Mouse (Mus musculus): ENCODE measurements around the gene S100pbp.
"Not testable (repeated sequence)": the region's sequence is repeated elsewhere in the genome, so short reads cannot be mapped to it uniquely, and the experiment has no call there.

S100pbp gene

DNA sequence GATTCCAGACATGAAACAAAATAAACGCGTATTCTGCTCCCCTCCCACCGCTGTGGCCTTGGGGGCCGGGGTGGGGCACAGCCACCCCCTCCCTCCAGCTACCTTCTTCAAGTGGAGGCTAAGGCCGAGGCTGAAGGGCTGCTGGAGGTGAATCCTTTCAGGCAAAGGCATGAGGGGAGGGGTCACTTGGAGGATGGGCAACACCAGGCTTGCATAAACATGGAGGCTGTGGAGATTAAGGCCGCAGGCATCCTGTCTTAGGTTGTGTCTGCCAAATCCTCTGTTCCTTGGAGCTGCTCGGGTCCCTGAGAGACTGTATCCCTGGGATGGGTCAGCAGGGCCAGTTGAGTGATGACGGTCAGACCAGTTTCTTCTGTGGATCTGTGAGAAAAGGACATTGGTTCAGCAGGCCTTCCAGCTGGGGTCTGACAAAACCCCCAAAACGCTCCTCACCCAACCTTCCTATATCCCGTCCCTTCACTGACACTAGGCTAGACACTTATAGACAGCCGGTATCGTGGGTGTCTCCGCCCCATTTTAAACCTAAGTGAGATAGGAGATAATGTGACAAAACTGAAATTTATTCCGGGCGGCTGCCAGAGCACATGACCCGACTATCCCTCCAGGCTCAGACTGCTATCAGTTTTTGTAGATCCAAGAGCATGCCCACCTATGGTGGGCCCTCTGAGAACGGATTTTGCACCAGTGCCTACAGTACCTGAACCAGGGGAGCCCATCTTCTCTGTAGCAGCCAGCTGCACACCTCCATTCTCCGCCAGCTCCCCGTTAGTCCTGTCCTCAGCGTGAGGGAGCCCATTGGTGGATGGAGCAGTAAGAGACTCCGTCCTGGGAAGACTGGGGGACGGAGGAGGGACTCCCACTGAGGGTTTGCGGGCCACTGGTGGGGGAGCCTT, 31.8 kb upstream of the S100pbp start:
- DNase-seq (ENCODE audit: low spot score in 2 of 2), result no peak

DNA sequence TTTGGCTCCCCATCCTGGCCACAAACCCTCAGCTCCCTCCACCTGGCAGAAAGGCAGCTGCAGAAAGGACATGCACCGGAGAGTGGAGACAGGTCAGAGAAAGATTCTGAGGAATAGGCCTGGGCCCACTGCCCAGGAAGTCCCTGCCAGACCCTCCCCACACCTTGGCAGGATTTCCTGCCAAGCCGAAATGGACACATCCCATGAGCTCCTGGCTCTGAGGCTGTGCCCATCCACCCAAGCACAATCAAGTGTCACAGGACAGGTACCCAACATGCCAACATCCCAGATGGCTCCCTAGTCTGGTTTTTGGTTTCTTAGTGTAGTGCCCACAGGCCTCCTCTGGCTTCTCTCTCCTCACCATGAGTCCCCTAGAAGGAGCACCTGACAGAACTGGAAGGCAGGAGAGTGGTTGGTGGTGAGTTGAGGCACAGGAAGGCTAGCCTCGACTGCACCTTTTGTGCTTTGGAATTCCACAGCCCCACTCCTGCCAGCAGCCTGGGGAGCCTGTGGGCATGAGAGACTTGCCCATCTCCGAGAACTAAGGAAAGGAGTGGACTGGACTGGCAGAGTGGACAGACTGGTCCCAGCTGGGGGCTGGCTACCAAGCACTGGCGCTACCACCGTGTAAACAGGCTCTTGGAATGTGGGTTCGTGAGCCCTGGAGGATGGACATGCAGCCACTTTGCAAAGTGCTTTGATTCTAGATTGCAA, 31.0 kb upstream of the S100pbp start:
- no peak for DNase-seq (ENCODE audit: low spot score in 2 of 2)

DNA sequence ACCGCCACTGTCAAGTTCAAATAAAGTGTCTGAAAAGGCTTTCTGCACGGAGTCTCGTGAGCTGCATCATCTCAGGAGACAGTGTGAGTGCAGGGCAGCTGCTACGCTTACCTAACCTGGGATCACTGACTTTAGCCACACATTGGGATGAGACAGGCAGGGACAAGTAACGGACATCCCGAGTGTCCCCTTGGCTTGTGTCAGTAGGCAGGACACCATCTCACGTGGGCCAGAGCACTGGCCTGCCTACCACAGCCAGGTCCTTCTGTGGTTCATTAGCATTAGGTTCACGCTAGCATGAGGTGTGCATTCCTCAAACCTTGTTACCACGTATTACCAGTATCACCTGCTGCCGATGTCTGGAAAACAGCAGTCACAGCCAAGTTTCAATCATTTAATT, 29.7 kb upstream of the S100pbp start:
- DNase-seq (ENCODE audit: low spot score in 2 of 2), result no peak

GRCm38 (mm10) chr4:129218569-129219175, 29.1 kb upstream of the S100pbp start:
- DNase-seq (ENCODE audit: low spot score in 2 of 2), result no peak

- DNase-seq (ENCODE audit: low spot score in 2 of 2), result not testable (repeated sequence)
Observed at GRCm38 (mm10) chr4:129212486-129212885, 23.0 kb upstream of the S100pbp start.

DNA sequence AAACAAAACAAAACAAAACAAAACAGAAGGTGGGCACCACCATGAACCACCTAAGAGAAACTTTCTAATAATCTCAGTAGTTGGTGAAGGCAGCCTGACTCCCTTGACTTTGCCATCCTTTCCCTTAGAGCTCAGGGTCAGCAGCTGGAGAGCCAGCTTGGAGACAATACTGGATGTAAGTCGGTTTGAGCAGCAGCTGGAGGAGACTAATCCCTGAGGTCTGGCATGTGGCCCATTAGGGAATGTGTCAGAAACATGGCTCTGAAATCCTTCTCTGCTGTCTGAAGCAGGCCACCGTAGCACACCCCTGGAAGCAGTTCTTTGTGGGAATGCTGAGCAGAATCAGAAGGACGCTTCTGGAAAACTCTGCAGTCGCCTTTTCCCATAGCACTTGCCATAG, 21.9 kb upstream of the S100pbp start:
- DNase-seq (ENCODE audit: low spot score in 2 of 2), result no peak

DNA sequence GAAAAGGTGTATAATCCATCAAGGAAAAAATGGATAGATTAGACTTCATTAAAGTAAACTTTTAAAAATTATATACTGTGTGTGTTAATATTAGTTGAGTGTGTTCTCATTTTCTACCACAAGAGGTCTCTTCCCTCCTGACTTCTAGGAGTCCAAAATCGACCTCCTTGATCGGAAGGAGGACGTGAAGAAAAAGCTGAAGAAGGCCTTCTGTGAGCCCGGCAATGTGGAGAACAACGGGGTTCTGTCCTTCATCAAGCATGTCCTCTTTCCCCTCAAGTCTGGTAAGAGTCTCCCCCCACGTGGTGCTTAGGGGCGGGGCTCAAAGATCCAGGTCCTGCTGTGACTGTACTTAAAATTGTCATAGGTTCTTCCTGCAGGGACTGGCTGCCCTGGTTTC, 20.0 kb upstream of the S100pbp start:
- no peak for DNase-seq (ENCODE audit: low spot score in 2 of 2)

- DNase-seq (ENCODE audit: low spot score in 2 of 2), result no peak
Observed at GRCm38 (mm10) chr4:129206792-129207191, 17.3 kb upstream of the S100pbp start.

DNA sequence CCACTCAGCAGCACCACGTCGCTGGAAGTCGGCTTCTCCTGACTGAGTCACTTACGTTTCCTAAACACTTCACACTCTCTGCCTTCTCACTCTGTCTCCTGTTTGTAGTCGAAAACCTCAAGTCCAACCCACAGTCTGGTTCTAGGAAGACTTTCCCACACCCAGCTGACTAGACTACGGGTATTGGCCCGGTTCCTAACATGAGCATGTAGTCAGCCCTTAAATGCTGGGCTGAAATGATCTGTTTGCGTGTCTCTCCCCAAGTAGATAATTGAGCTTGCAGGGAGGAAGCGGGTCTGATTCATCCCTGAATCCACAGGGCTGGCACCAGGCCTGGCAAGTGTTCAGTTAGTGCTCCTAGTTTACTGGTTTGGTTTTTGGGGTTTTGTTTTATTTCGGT, 15.1 kb upstream of the S100pbp start:
- no peak for DNase-seq (ENCODE audit: low spot score in 2 of 2)

GRCm38 (mm10) chr4:129197514-129197913, 8.0 kb upstream of the S100pbp start:
- no peak for DNase-seq (ENCODE audit: low spot score in 2 of 2)

- no peak for DNase-seq (ENCODE audit: low spot score in 2 of 2)
Observed at GRCm38 (mm10) chr4:129194280-129194679, 4.8 kb upstream of the S100pbp start.

- no peak for DNase-seq (ENCODE audit: low spot score in 2 of 2)
Observed at GRCm38 (mm10) chr4:129191691-129192090, 2.2 kb upstream of the S100pbp start.

GRCm38 (mm10) chr4:129190538-129190937, 1.0 kb upstream of the S100pbp start:
- DNase-seq (ENCODE audit: low spot score in 2 of 2), result no peak

DNA sequence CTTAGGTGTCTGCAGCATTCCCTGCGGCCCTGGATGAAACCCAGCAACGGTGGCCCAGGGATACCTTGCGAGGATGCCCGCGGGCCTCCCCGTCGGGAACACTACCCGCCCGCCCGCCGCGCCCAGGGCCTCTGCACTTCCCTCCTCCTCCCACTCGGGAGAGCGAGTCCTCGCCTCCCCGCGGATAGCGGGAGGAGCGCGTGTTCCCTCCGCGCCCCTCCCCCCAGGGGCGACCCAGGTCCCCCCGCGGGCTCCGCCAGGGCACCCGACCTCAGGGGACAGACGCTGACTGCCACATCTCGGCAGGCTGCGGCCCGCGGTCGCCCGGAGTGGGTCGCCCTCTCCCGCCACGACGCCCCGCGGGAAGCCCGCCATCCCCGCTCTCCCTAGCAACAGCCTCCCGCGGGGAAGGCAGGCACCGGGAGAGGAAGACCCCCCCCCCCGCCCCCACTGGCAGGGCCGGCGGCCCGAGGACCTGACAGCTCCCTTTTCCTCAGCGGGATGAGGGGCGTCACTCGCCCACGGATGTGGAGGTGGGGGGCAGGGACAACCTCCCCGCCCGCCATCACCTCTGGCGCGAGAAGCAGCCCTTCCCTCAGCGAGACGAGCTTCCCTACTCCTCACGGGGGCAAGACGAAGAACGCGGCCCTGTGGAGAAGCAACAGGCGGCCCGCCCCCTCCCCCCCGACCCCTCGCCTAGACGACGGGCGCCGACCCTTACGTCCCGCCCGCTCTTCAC, 555 bp downstream of the S100pbp start:
- peak; percentile 21 to 41 for DNase-seq (ENCODE audit: low spot score in 2 of 2)

- no peak for DNase-seq (ENCODE audit: low spot score in 2 of 2)
Observed at GRCm38 (mm10) chr4:129188041-129188659, 1.4 kb downstream of the S100pbp start.

DNA sequence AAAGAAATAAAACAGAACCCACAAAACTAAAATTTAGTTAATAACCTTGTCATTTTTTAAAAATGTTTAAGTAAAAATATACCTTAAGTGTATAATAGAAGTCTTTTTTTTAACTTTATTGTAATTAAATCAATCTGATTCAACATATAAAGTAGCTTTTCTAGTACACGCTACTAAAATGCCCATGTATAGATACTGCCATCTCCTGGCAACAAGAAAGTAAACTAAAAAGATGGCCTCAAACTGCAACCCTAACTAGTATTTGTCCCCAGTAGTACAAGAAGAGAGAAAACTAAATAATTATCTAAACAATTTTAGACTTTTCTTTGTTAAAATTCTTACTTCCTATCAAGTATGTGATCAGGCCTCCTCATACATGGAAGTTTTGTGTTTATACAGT, 10.0 kb downstream of the S100pbp start:
- no peak for DNase-seq (ENCODE audit: low spot score in 2 of 2)

DNA sequence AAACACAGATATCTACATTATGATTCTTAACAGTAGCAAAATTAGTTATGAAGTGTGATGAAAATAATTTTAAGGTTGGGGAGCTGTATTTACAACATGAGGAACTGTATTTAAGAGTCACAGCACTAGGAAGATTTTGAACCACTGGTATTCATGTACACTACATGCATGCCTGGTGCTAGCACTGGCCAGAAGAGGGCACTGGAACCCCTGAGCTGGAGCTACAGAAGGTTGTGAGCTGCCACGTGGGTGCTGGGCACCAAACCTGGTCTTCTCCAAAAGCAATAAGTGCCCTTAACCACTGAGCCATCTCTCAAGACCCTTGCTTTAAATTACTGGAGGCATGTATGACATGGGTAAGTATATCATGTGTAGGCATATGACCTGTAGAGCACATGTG, 17.0 kb downstream of the S100pbp start:
- no peak for DNase-seq (ENCODE audit: low spot score in 2 of 2)

GRCm38 (mm10) chr4:129161581-129162255, 27.8 kb downstream of the S100pbp start:
- no peak for DNase-seq (ENCODE audit: low spot score in 2 of 2)

DNA sequence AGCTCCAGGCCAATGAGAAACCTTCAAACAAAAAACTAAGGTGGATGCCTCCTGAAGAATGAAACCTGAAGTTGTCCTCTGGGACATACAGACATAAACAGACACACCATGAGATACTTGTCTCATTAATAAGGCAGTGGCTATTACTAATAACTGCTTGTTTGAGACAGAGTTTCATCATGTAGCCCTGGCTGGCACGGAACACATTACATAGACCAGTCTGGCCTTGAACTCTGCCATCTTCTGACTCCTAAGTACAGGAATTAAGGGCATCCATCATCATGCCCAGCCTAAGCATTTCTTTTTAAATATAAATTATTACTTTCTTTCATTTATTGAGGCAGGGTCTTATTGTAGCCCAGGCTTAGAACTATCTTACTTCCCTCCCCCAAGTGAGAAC, 28.5 kb downstream of the S100pbp start:
- DNase-seq (ENCODE audit: low spot score in 2 of 2), result no peak

DNA sequence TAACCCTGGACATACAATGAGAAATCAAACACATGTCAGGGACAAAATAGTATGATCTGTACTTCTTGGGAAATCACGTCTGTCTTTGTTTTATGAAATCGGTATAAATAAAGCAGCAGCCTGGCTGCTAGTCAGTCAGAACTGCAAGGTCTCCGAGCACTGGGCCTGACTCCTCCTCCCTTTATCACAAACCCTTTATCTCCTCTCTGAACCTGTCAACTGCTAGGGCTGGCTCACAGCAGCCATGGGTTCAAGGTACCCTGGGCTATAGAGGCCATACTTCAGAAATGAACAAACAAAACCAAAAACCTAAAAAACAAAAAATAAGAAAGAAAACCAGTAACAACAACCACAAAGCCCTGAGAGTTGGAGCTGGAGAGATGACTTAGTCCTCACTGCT, 31.0 kb downstream of the S100pbp start:
- no peak for DNase-seq (ENCODE audit: low spot score in 2 of 2)

- DNase-seq (ENCODE audit: low spot score in 2 of 2), result no peak
Observed at GRCm38 (mm10) chr4:129157541-129157940, 32.0 kb downstream of the S100pbp start.
